Mouse (Mus musculus) C2C12 (cell line): Measurements from ENCODE around the gene Usp38. TPM values are rescaled to one million over a fixed set of nuclear protein-coding genes. Genes with fewer than 3 reads are reported as not detected.

ENCODE experiments used
- H3K27me3 ChIP-seq: one replicate; pipeline ENCODE4 v1.6.1; 2011; ENCODE audit not compliant: control insufficient read depth, insufficient read depth, insufficient read length
- H3K36me3 ChIP-seq: one replicate; pipeline ENCODE4 v1.6.1; 2011; ENCODE audit not compliant: control insufficient read depth, insufficient read depth
- H3K4me3 ChIP-seq: one replicate; pipeline ENCODE4 v1.5.1; 2011; ENCODE audit warnings: mild to moderate bottlenecking, control low read depth; ENCODE audit not compliant: poor library complexity, insufficient read depth, severe bottlenecking
- H3K79me2 ChIP-seq: one replicate; pipeline ENCODE4 v1.6.1; 2011; ENCODE audit not compliant: control insufficient read depth, insufficient read depth
- H3K79me3 ChIP-seq: one replicate; pipeline ENCODE4 v1.6.1; 2011; ENCODE audit warnings: low read depth, control low read depth
- H3ac ChIP-seq: one replicate; pipeline ENCODE3; 2011; ENCODE audit warnings: low read depth; ENCODE audit not compliant: control insufficient read depth, insufficient read length
- CEBPB ChIP-seq: IDR thresholded peaks from one replicate; pipeline ENCODE4 v1.6.1; 2011; ENCODE audit warnings: low read depth, mild to moderate bottlenecking, control low read depth, moderate library complexity
- CTCF ChIP-seq: IDR thresholded peaks from one replicate; pipeline ENCODE4 v1.5.1; 2011; ENCODE audit not compliant: control insufficient read depth, insufficient read depth, insufficient read length
- FOSL1 ChIP-seq: IDR thresholded peaks from one replicate; pipeline ENCODE4 v1.8.0; 2011; ENCODE audit warnings: mild to moderate bottlenecking, low read length; ENCODE audit not compliant: poor library complexity, insufficient read depth, severe bottlenecking
- MAX ChIP-seq: IDR thresholded peaks from one replicate; pipeline ENCODE4 v1.6.1; 2011; ENCODE audit warnings: mild to moderate bottlenecking, control low read depth
- MYOD1 ChIP-seq: IDR thresholded peaks from one replicate; pipeline ENCODE4 v1.6.1; 2011; ENCODE audit warnings: low read depth; ENCODE audit not compliant: control insufficient read depth, insufficient read length
- MYOG ChIP-seq: IDR thresholded peaks from one replicate; pipeline ENCODE4 v1.6.1; 2011; ENCODE audit not compliant: control insufficient read depth, insufficient read length; ENCODE audit errors: extremely low read depth
- USF1 ChIP-seq: IDR thresholded peaks from one replicate; pipeline ENCODE4 v1.6.1; 2011; ENCODE audit warnings: low read depth, mild to moderate bottlenecking, control low read depth, moderate library complexity
- polyA plus RNA-seq: library from polyadenylated mRNA; unstranded; fragments of >200 nt; fragmentation: generic; extraction: Trizol; gene quantifications from one replicate; pipeline ENCODE4 v1.2.1, GENCODE M21; 2012; ENCODE audit warnings: missing spikeins

Usp38 gene
- polyA plus RNA-seq, 1 experiment, result 6.2 TPM

DNA sequence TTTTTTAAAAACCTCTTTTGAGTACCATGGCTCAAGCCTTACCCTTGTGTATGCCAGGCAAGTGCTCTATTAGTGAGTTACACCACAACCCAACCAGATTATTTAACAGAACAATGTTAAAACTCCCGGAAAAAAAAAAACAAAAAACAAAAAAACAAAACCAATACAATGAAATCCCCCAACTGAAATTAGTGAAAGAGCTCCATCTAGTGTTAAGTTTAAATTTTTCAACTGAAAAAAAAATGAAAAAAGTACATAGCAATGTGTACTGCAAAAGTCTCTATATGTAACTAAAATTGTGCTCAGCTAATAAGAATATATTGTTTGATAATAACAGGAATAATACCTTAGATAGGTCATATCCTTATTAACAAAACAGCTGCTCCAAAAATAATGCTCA, 18.1 kb downstream of the Usp38 start:
- Histone ChIP-seq H3K36me3 (peaks cover 71% of the 10 kb centered on the region), H3K27me3 (no peaks in the 10 kb centered on the region), H3K79me2 (no peaks in the 10 kb centered on the region), H3ac (no peak overlapping the region), H3K79me3 (no peaks in the 10 kb centered on the region), H3K4me3 (no peak overlapping the region)
- TF ChIP-seq USF1, result no peak
- TF ChIP-seq MAX, result no peak
- no peak for TF ChIP-seq CEBPB
- TF ChIP-seq CTCF, result no peak
- TF ChIP-seq MYOG, result no peak
- TF ChIP-seq FOSL1, result no peak
- no peak for TF ChIP-seq MYOD1

DNA sequence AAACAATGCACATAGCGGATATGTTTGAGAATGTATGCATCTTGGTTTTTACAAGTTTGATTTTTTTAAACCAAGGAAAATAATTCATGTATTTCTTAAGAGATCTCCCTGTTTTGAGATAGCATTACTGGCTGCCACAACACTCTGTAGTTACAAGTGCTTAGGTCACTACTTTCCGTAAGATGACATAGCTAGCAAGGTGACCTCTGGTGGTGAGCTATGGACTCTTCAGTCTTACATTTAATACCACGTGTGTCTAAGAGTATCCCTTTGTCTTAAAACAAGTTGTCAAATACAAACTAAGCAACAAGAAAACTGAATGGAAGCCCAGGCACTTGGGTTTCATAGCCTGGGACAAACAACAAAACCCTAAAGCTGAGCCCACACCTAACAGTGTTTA, 22.8 kb downstream of the Usp38 start:
- Histone ChIP-seq H3K79me2 (no peaks in the 10 kb centered on the region), H3K79me3 (no peaks in the 10 kb centered on the region), H3K4me3 (no peak overlapping the region), H3K36me3 (peaks cover 67% of the 10 kb centered on the region), H3K27me3 (no peaks in the 10 kb centered on the region), H3ac (no peak overlapping the region)
- TF ChIP-seq CEBPB, result no peak

DNA sequence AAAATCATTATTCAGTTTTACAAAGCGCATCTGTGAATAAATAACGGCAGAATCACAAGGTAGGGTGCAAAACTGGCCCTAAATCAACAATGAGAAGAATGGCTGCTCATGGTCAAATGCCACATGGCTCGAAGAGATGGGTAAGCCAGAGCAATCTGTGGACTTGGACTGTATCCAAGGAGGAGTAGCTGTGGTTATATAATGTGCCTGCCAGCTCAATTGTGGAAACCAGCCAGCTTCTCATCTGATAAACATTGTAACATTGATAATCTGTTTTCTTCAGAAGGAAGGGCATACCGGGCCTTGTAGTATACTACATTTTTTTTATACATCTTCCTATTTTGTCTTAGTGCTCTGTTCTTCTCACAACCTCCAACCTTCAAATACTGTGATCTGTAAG, 31.9 kb downstream of the Usp38 start:
- Histone ChIP-seq H3K36me3 (peaks cover 48% of the 10 kb centered on the region), H3ac (no peak overlapping the region)
- no peak for TF ChIP-seq MYOG
- TF ChIP-seq FOSL1, result no peak
- no peak for TF ChIP-seq MAX
- TF ChIP-seq CEBPB, result no peak
- no peak for TF ChIP-seq MYOD1
- no peak for TF ChIP-seq USF1
- no peak for TF ChIP-seq CTCF

DNA sequence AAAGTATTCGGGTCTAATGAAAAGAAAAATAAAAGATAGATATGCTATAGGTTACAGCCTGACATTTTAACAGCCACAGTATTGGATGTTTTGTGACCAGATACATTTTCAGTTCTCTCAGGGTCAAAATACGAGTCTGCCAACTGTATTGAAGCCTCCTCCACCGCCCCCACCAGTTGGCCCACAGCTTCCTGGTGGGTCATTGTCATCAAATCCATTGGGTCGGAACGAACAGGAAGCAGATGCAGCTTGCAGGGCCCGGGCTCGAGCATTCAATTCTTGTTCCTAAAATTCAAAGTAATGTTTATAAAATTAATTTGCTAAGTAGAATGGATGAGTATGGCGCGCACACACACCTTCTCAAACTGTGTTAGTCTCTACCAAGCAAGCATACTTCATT, 33.0 kb downstream of the Usp38 start:
- Histone ChIP-seq H3K79me2 (no peaks in the 10 kb centered on the region), H3K4me3 (no peak overlapping the region), H3K27me3 (no peaks in the 10 kb centered on the region), H3ac (no peak overlapping the region), H3K79me3 (no peaks in the 10 kb centered on the region), H3K36me3 (peaks cover 48% of the 10 kb centered on the region)
- no peak for TF ChIP-seq CEBPB

More for the DNA sequence above, 31.9 kb downstream of the Usp38 start:
- no peaks in the 10 kb centered on the region for H3K27me3 ChIP-seq
- no peaks in the 10 kb centered on the region for H3K79me2 ChIP-seq
- no peak overlapping the region for H3K4me3 ChIP-seq
- no peaks in the 10 kb centered on the region for H3K79me3 ChIP-seq

DNA sequence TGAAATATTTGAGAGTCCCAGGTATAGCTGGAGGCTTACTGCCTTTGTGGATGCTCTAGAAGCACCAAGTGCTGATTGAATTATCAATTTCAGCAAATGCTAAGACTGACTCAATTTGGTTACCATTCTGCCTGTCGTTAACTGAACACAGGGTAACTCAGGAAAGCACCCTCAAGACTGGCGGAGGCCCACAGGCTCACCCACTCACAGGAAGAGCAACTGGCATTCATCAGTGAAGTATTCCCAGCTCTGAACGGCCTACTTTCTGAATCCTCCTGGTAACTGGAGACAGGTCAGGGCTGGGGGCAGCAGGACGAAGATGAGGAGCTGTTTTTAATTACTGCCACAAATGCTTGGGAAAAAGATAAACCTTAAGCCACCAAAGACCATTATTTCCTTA, 34.7 kb downstream of the Usp38 start:
- Histone ChIP-seq H3K79me2 (no peaks in the 10 kb centered on the region), H3K27me3 (no peaks in the 10 kb centered on the region), H3K4me3 (no peak overlapping the region), H3ac (no peak overlapping the region), H3K36me3 (peaks cover 44% of the 10 kb centered on the region), H3K79me3 (no peaks in the 10 kb centered on the region)
- no peak for TF ChIP-seq CEBPB
- TF ChIP-seq MYOD1, result no peak
- TF ChIP-seq MAX, result no peak
- TF ChIP-seq FOSL1, result no peak
- TF ChIP-seq CTCF, result no peak
- no peak for TF ChIP-seq USF1
- no peak for TF ChIP-seq MYOG

DNA sequence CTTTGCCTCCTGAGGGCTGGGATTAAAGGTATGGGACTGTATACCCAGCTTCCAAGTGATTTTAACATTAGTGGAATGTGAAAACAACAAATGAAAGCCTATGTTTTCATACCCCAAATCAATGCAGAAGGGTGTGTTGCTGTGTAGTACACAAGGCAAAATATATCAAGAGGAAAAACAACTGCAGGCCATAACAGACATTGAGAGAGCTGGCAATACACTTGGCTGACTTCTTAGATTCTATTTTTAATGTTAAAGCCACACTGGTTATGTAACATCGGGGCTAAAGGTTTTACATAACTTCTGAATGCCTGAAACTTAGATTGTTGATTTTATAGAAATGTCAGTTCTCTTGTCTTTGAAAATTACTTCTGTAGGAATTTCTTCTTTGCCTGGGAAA, 37.5 kb downstream of the Usp38 start:
- peaks cover 22% of the 10 kb centered on the region for H3K36me3 ChIP-seq
- no peaks in the 10 kb centered on the region for H3K79me3 ChIP-seq
- no peaks in the 10 kb centered on the region for H3K79me2 ChIP-seq
- TF ChIP-seq USF1 (no peak), MAX (no peak), CTCF (no peak), CEBPB (no peak), MYOD1 (no peak), MYOG (no peak), FOSL1 (no peak)
- no peak overlapping the region for H3ac ChIP-seq
- no peak overlapping the region for H3K4me3 ChIP-seq
- H3K27me3 ChIP-seq, result no peaks in the 10 kb centered on the region
